ENCODE assay signal across 8 mouse cellular contexts in the genomic region with DNA sequence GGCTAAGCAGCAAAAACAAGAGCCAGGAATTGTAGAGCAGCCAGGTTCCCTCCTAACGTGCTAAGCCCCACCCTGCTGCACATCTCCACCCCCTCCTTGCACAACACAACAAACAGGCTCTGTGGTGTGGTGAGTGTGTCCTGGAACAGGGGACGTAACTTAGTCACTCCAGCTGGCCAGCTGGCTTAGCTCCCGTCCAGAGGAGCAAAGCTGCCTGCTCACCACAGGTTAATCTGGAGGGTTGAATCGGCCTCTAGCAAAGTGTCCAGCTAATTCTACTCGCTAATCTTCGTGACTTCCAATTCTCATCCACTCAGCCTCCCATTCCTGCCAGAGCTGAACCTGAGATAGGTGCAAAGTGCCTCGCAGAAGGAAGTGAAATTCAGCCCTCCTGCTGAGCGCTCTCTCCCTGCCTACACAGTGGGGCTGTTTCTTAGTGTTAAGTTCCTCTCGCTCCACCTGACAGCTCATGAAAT. TPM values are rescaled to one million over a fixed set of nuclear protein-coding genes. Genes with fewer than 3 reads are reported as not detected.
A peak's percentile ranks its signal among the peaks of the same experiment; 100 is the strongest.
DNase-seq lines count a peak whose midpoint lies in the region; ATAC-seq and TF ChIP-seq lines count a peak whose summit lies in the region.

No protein-coding gene starts in this region.

- no peak overlapping the region for H3K4me3 ChIP-seq in forebrain, embryonic 13.5 days
- no peak overlapping the region for H3K4me3 ChIP-seq in hindbrain, postnatal 0 days (ENCODE audit: low read length)
- no peak overlapping the region for H3K4me3 ChIP-seq in liver, embryonic 14.5 days (ENCODE audit: insufficient read depth in 1 of 2, low read depth in 2 of 2, low read length in 2 of 2)
- H3K4me3 ChIP-seq in neural tube, embryonic 15.5 days (replicated peaks): peak overlapping the region; percentile 88; the same call in 1 of the 2 replicates

- peak overlapping the region; percentile 95; the same call in 1 of the 2 replicates for H3K4me2 ChIP-seq in forebrain, embryonic 13.5 days
- peak overlapping the region; percentile 96 for H3K4me2 ChIP-seq in hindbrain, postnatal 0 days (ENCODE audit: low read depth, low read length)
- H3K4me2 ChIP-seq in liver, embryonic 14.5 days (ENCODE audit: low read depth): peak overlapping the region; percentile 15
- peak overlapping the region; percentile 94 for H3K4me2 ChIP-seq in neural tube, embryonic 15.5 days

- H3K27me3 ChIP-seq in forebrain, embryonic 13.5 days: peaks cover 24% of the 10 kb centered on the region
- peaks cover 4% of the 10 kb centered on the region; the same call in 1 of the 2 replicates for H3K27me3 ChIP-seq in hindbrain, postnatal 0 days (ENCODE audit: insufficient read depth, low read length)
- peaks cover 23% of the 10 kb centered on the region for H3K27me3 ChIP-seq in liver, embryonic 14.5 days (ENCODE audit: control insufficient read depth, insufficient read depth, low read length)
- H3K27me3 ChIP-seq in neural tube, embryonic 15.5 days (replicated peaks): peaks cover 4% of the 10 kb centered on the region; the same call in 1 of the 2 replicates

- no peaks in the 10 kb centered on the region; the same call in 1 of the 2 replicates for H3K9me3 ChIP-seq in forebrain, embryonic 13.5 days (replicated peaks)
- H3K9me3 ChIP-seq in hindbrain, postnatal 0 days (ENCODE audit: low read length): no peaks in the 10 kb centered on the region
- H3K9me3 ChIP-seq in liver, embryonic 14.5 days (ENCODE audit: control insufficient read depth, low read length): no peaks in the 10 kb centered on the region
- no peaks in the 10 kb centered on the region for H3K9me3 ChIP-seq in neural tube, embryonic 15.5 days (replicated peaks)

- intact Hi-C loops in left cerebral cortex, postnatal 10 days (cut with DNase I): loop anchor here (5.0 kb wide), 1 partner anchor 55 kb away; no protein-coding TSS in a partner anchor

- TF ChIP-seq CTCF in hindbrain, postnatal 0 days (IDR thresholded peaks at IDR 0.05; ENCODE audit: low read depth): no peak
- no peak for TF ChIP-seq CTCF in liver, embryonic 14.5 days (IDR thresholded peaks at IDR 0.05; ENCODE audit: low read depth)

- H3K27ac ChIP-seq in forebrain, embryonic 13.5 days: no peak overlapping the region
- no peak overlapping the region for H3K27ac ChIP-seq in hindbrain, postnatal 0 days
- no peak overlapping the region for H3K27ac ChIP-seq in liver, embryonic 14.5 days
- no peak overlapping the region for H3K27ac ChIP-seq in neural tube, embryonic 15.5 days (replicated peaks)

- peaks cover 62% of the 10 kb centered on the region for H3K4me1 ChIP-seq in forebrain, embryonic 13.5 days
- peaks cover 41% of the 10 kb centered on the region for H3K4me1 ChIP-seq in hindbrain, postnatal 0 days (ENCODE audit: insufficient read depth, low read length)
- H3K4me1 ChIP-seq in liver, embryonic 14.5 days (replicated peaks; ENCODE audit: control insufficient read depth in 2 of 2, insufficient read depth in 2 of 2, low read length in 1 of 2): peaks cover 0 to 26% of the 10 kb centered on the region in 2 experiments
- H3K4me1 ChIP-seq in neural tube, embryonic 15.5 days: peaks cover 73% of the 10 kb centered on the region

- H3K9ac ChIP-seq in forebrain, embryonic 13.5 days: no peak overlapping the region
- no peak overlapping the region for H3K9ac ChIP-seq in hindbrain, postnatal 0 days (replicated peaks; ENCODE audit: low read length)
- H3K9ac ChIP-seq in liver, embryonic 14.5 days (replicated peaks): no peak overlapping the region
- H3K9ac ChIP-seq in neural tube, embryonic 15.5 days (replicated peaks): no peak overlapping the region

- WGBS in forebrain, embryonic 13.5 days: 11% methylated on average over 9 of the region's 9 CpGs
- 17% methylated on average over 9 of the region's 9 CpGs for WGBS in hindbrain, postnatal 0 days
- 10% methylated on average over 9 of the region's 9 CpGs for WGBS in liver, embryonic 14.5 days (ENCODE audit: insufficient replicate concordance)
- WGBS in neural tube, embryonic 15.5 days: 13% methylated on average over 9 of the region's 9 CpGs

- TF ChIP-seq EP300 in liver, embryonic 14.5 days (IDR thresholded peaks at IDR 0.05; ENCODE audit: low read depth): no peak

- ATAC-seq in forebrain, embryonic 13.5 days: no peak
- no peak for ATAC-seq in hindbrain, postnatal 0 days
- no peak for ATAC-seq in liver, embryonic 14.5 days (ENCODE audit: insufficient read depth)
- no peak for ATAC-seq in neural tube, embryonic 15.5 days (ENCODE audit: low FRiP score)
- ATAC-seq in activated CD4-positive, CD25-positive, alpha-beta regulatory T cell, adult 4 months: no peak

- H3K36me3 ChIP-seq in forebrain, embryonic 13.5 days (ENCODE audit: poor library complexity, severe bottlenecking): no peaks in the 10 kb centered on the region
- no peaks in the 10 kb centered on the region for H3K36me3 ChIP-seq in hindbrain, postnatal 0 days (ENCODE audit: insufficient read depth, low read length)
- H3K36me3 ChIP-seq in liver, embryonic 14.5 days (replicated peaks; ENCODE audit: control insufficient read depth, insufficient read depth, low read depth): no peaks in the 10 kb centered on the region
- no peaks in the 10 kb centered on the region for H3K36me3 ChIP-seq in neural tube, embryonic 15.5 days

- DNase-seq in urinary bladder, adult 18-20 months (ENCODE audit: low spot score in 2 of 2): peak; percentile 51 to 83
- no peak for DNase-seq in urinary bladder, postnatal 10 days (ENCODE audit: low spot score)
- no peak for DNase-seq in hindbrain, postnatal 0 days (ENCODE audit: low spot score)
- peak in 2 of 3 experiments; percentile 15 to 35 for DNase-seq in liver, embryonic 14.5 days (ENCODE audit: low read depth in 3 of 3, low spot score in 3 of 3)
- no peak for DNase-seq in left cerebral cortex, postnatal 10 days (ENCODE audit: extremely low spot score in 1 of 2, low spot score in 2 of 2)

RNA-seq across cellular contexts. Expression of gene Bmf, which starts 1.9 kb away (rescaled TPM):
- polyA plus RNA-seq in forebrain, embryonic 13.5 days (2015; fragmentation: Nextera tagmentation; extraction: Ambion mirVana): 1.6 and 2.8 TPM in 2 replicates
- 10.4 and 10.6 TPM in 2 replicates for total RNA-seq in hindbrain, postnatal 0 days (2014; rRNA removed)
- polyA plus RNA-seq in hindbrain, postnatal 0 days (2015; fragmentation: Nextera tagmentation; extraction: Ambion mirVana): 1.3 and 1.4 TPM in 2 replicates
- 0.82 and 0.87 TPM in 2 replicates for polyA plus RNA-seq in liver, embryonic 14.5 days (2012; rRNA removed)
- polyA plus RNA-seq in liver, embryonic 14.5 days (2014; fragmentation: Nextera tagmentation; extraction: Ambion mirVana): 0.69 and 0.70 TPM in 2 replicates
- 2.0 and 3.6 TPM in 2 replicates for polyA plus RNA-seq in neural tube, embryonic 15.5 days (2015; fragmentation: Nextera tagmentation; extraction: Ambion mirVana)
- total RNA-seq in left cerebral cortex, postnatal 10 days (2021): 1 to 10 TPM; 4.0 to 5.2 TPM
- polyA plus RNA-seq in activated CD4-positive, CD25-positive, alpha-beta regulatory T cell, adult 4 months (2017; shearing (Covaris generic)): under 1 TPM; 0.18 to 0.19 TPM

RNA-seq across cellular contexts. Expression of gene Bub1b, which starts 50.4 kb away (rescaled TPM):
- polyA plus RNA-seq in forebrain, embryonic 13.5 days (2015; fragmentation: Nextera tagmentation; extraction: Ambion mirVana): 80.7 and 85.2 TPM in 2 replicates
- 15.1 and 16.3 TPM in 2 replicates for total RNA-seq in hindbrain, postnatal 0 days (2014; rRNA removed)
- polyA plus RNA-seq in hindbrain, postnatal 0 days (2015; fragmentation: Nextera tagmentation; extraction: Ambion mirVana): 11.5 and 13.0 TPM in 2 replicates
- polyA plus RNA-seq in liver, embryonic 14.5 days (2012; rRNA removed): 26.0 and 33.6 TPM in 2 replicates
- 40.2 and 46.6 TPM in 2 replicates for polyA plus RNA-seq in liver, embryonic 14.5 days (2014; fragmentation: Nextera tagmentation; extraction: Ambion mirVana)
- 7.0 and 26.4 TPM in 2 replicates for polyA plus RNA-seq in neural tube, embryonic 15.5 days (2015; fragmentation: Nextera tagmentation; extraction: Ambion mirVana)
- 1 to 10 TPM; 2.8 to 4.5 TPM for total RNA-seq in left cerebral cortex, postnatal 10 days (2021)
- 10 to 100 TPM; 11.4 to 18.8 TPM for polyA plus RNA-seq in activated CD4-positive, CD25-positive, alpha-beta regulatory T cell, adult 4 months (2017; shearing (Covaris generic))

Comparison
In these comparisons a context has a peak if more than half of its experiments do, and no peak if none do; other contexts are left out.
1. DNase-seq: peak in urinary bladder, adult 18-20 months (2 of 2) and liver, embryonic 14.5 days (2 of 3); none in urinary bladder, postnatal 10 days (single experiment), hindbrain, postnatal 0 days (single experiment) and left cerebral cortex, postnatal 10 days (0 of 2).
2. H3K4me2 ChIP-seq: peak in every context shown above with its lines; median percentile 96 in hindbrain, postnatal 0 days; 95 in forebrain, embryonic 13.5 days; 94 in neural tube, embryonic 15.5 days; 15 in liver, embryonic 14.5 days.